Mouse (Mus musculus) limb, embryonic 13.5 days (tissue): ENCODE results near the gene Tmem163. TPM values are rescaled to one million over a fixed set of nuclear protein-coding genes. Genes with fewer than 3 reads are reported as not detected.

ENCODE experiments used
- ATAC-seq: fragments of 200-750 bp; cut with Nextera tagmentation; 2 replicates; pipeline ENCODE4 v1.8.0; 2017; ENCODE audit warnings: low read depth, moderate number of reproducible peaks, moderate TSS enrichment; ENCODE audit not compliant: low FRiP score
- H3K27ac ChIP-seq: fragments of 300-500 bp; sonication (generic); 2 replicates; pipeline ENCODE4 v1.5.1; 2015; ENCODE audit warnings: inconsistent platforms, mild to moderate bottlenecking, moderate library complexity
- H3K27me3 ChIP-seq: fragments of 300-500 bp; sonication (generic); 2 replicates; pipeline ENCODE4 v1.6.1; 2015; ENCODE audit warnings: mild to moderate bottlenecking, inconsistent platforms
- H3K36me3 ChIP-seq: fragments of 300-500 bp; sonication (generic); 2 replicates; pipeline ENCODE4 v1.6.1; 2015; ENCODE audit warnings: inconsistent platforms, mild to moderate bottlenecking, moderate library complexity
- H3K4me1 ChIP-seq: fragments of 300-500 bp; sonication (generic); 2 replicates; pipeline ENCODE4 v1.6.1; 2015; ENCODE audit warnings: inconsistent platforms
- H3K4me2 ChIP-seq: fragments of 300-500 bp; sonication (generic); replicated peaks from 2 replicates; pipeline ENCODE4 v1.6.1; 2015; ENCODE audit warnings: inconsistent platforms, mild to moderate bottlenecking, moderate library complexity
- H3K4me3 ChIP-seq: fragments of 300-500 bp; sonication (generic); 2 replicates; pipeline ENCODE4 v1.5.1; 2015; ENCODE audit warnings: moderate library complexity, mild to moderate bottlenecking, inconsistent platforms
- H3K9ac ChIP-seq: fragments of 300-500 bp; sonication (generic); 2 replicates; pipeline ENCODE4 v1.6.1; 2015; ENCODE audit warnings: mild to moderate bottlenecking, inconsistent platforms
- H3K9me3 ChIP-seq: fragments of 300-500 bp; sonication (generic); 2 replicates; pipeline ENCODE4 v1.6.1; 2016; ENCODE audit warnings: inconsistent platforms
- WGBS: fragments of 180-500 bp; shearing (Covaris S2); methylation state at CpG from one replicate; pipeline ENCODE4 v1.1.7; 2015; 5-methylcytosine and 5-hydroxymethylcytosine counted together
- polyA plus RNA-seq: library from polyadenylated mRNA; unstranded; fragments of >200 nt; fragmentation: Nextera tagmentation; extraction: Ambion mirVana; gene quantifications from 2 replicates; pipeline ENCODE4 v1.2.1, GENCODE M21; 2015

Tmem163 gene
- polyA plus RNA-seq, 1 experiment from 2014 or later, result 6.0 TPM

GRCm38 (mm10) chr1:127587071-127587470 is 92.3 kb downstream of the Tmem163 start:
- H3K4me2 ChIP-seq, result no peak overlapping the region
- H3K27me3 ChIP-seq, result no peaks in the 10 kb centered on the region
- no peak overlapping the region for H3K27ac ChIP-seq
- H3K4me3 ChIP-seq, result no peak overlapping the region
- H3K4me1 ChIP-seq, result no peaks in the 10 kb centered on the region
- ATAC-seq, result no peak
- WGBS, result 84% methylated on average over 5 of the region's 5 CpGs
- H3K9ac ChIP-seq, result no peak overlapping the region
- H3K36me3 ChIP-seq, result no peaks in the 10 kb centered on the region
- H3K9me3 ChIP-seq, result no peaks in the 10 kb centered on the region

GRCm38 (mm10) chr1:127586156-127586555 is 93.2 kb downstream of the Tmem163 start:
- Histone ChIP-seq H3K9ac (no peak overlapping the region), H3K27ac (no peak overlapping the region), H3K36me3 (no peaks in the 10 kb centered on the region), H3K4me2 (no peak overlapping the region), H3K4me3 (no peak overlapping the region), H3K9me3 (no peaks in the 10 kb centered on the region), H3K4me1 (no peaks in the 10 kb centered on the region), H3K27me3 (no peaks in the 10 kb centered on the region)
- 89% methylated on average over 1 of the region's 1 CpGs for WGBS
- ATAC-seq, result no peak

GRCm38 (mm10) chr1:127577981-127578380 is 101.4 kb downstream of the Tmem163 start:
- H3K4me3 ChIP-seq, result no peak overlapping the region
- H3K4me1 ChIP-seq, result peaks cover 5% of the 10 kb centered on the region; the same call in 1 of the 2 replicates
- no peaks in the 10 kb centered on the region for H3K9me3 ChIP-seq
- H3K27ac ChIP-seq, result no peak overlapping the region
- H3K27me3 ChIP-seq, result no peaks in the 10 kb centered on the region
- no peak for ATAC-seq
- no peak overlapping the region for H3K9ac ChIP-seq
- 66% methylated on average over 5 of the region's 5 CpGs for WGBS
- H3K4me2 ChIP-seq, result no peak overlapping the region
- H3K36me3 ChIP-seq, result no peaks in the 10 kb centered on the region

- WGBS, result 86% methylated on average over 7 of the region's 7 CpGs
- ATAC-seq, result no peak
These were observed 102.3 kb downstream of the Tmem163 start for GRCm38 (mm10) chr1:127577083-127577482.

GRCm38 (mm10) chr1:127576563-127576962 is 102.8 kb downstream of the Tmem163 start:
- H3K27ac ChIP-seq, result no peak overlapping the region

More at GRCm38 (mm10) chr1:127577083-127577482, 102.3 kb downstream of the Tmem163 start:
- Histone ChIP-seq H3K27me3 (no peaks in the 10 kb centered on the region), H3K9ac (no peak overlapping the region), H3K4me3 (no peak overlapping the region), H3K27ac (no peak overlapping the region), H3K9me3 (no peaks in the 10 kb centered on the region), H3K36me3 (no peaks in the 10 kb centered on the region), H3K4me2 (no peak overlapping the region), H3K4me1 (peaks cover 5% of the 10 kb centered on the region; the same call in 1 of the 2 replicates)

GRCm38 (mm10) chr1:127576143-127576542 is 103.2 kb downstream of the Tmem163 start:
- Histone ChIP-seq H3K4me3 (no peak overlapping the region), H3K9me3 (no peaks in the 10 kb centered on the region), H3K36me3 (no peaks in the 10 kb centered on the region), H3K27ac (no peak overlapping the region), H3K9ac (no peak overlapping the region), H3K4me1 (peaks cover 5% of the 10 kb centered on the region; the same call in 1 of the 2 replicates), H3K27me3 (no peaks in the 10 kb centered on the region), H3K4me2 (no peak overlapping the region)
- WGBS, result 47% methylated on average over 3 of the region's 3 CpGs
- ATAC-seq, result no peak

More at GRCm38 (mm10) chr1:127576563-127576962, 102.8 kb downstream of the Tmem163 start:
- Histone ChIP-seq H3K4me2 (no peak overlapping the region), H3K4me3 (no peak overlapping the region), H3K36me3 (no peaks in the 10 kb centered on the region), H3K9ac (no peak overlapping the region), H3K9me3 (no peaks in the 10 kb centered on the region), H3K27me3 (no peaks in the 10 kb centered on the region), H3K4me1 (peaks cover 5% of the 10 kb centered on the region; the same call in 1 of the 2 replicates)
- ATAC-seq, result no peak
- 41% methylated on average over 8 of the region's 8 CpGs for WGBS

- H3K9ac ChIP-seq, result no peak overlapping the region
- no peak overlapping the region for H3K27ac ChIP-seq
- H3K27me3 ChIP-seq, result no peaks in the 10 kb centered on the region
- H3K36me3 ChIP-seq, result no peaks in the 10 kb centered on the region
- ATAC-seq, result no peak
- peaks cover 5% of the 10 kb centered on the region; the same call in 1 of the 2 replicates for H3K4me1 ChIP-seq
- 30% methylated on average over 4 of the region's 4 CpGs for WGBS
- no peak overlapping the region for H3K4me3 ChIP-seq
- H3K4me2 ChIP-seq, result no peak overlapping the region
- no peaks in the 10 kb centered on the region for H3K9me3 ChIP-seq
These were observed 103.7 kb downstream of the Tmem163 start for GRCm38 (mm10) chr1:127575692-127576091.

GRCm38 (mm10) chr1:127573186-127573585 is 106.2 kb downstream of the Tmem163 start:
- no peak for ATAC-seq
- Histone ChIP-seq H3K4me2 (no peak overlapping the region), H3K27ac (no peak overlapping the region), H3K9ac (no peak overlapping the region), H3K4me3 (no peak overlapping the region), H3K4me1 (peaks cover 5% of the 10 kb centered on the region; the same call in 1 of the 2 replicates), H3K27me3 (no peaks in the 10 kb centered on the region), H3K9me3 (no peaks in the 10 kb centered on the region), H3K36me3 (no peaks in the 10 kb centered on the region)
- 72% methylated on average over 3 of the region's 3 CpGs for WGBS

GRCm38 (mm10) chr1:127568641-127569040 is 110.7 kb downstream of the Tmem163 start:
- Histone ChIP-seq H3K4me3 (no peak overlapping the region), H3K36me3 (no peaks in the 10 kb centered on the region), H3K27ac (no peak overlapping the region), H3K4me2 (no peak overlapping the region), H3K9me3 (no peaks in the 10 kb centered on the region), H3K4me1 (no peaks in the 10 kb centered on the region), H3K9ac (no peak overlapping the region), H3K27me3 (no peaks in the 10 kb centered on the region)
- 79% methylated on average over 3 of the region's 3 CpGs for WGBS
- ATAC-seq, result no peak

GRCm38 (mm10) chr1:127556486-127556845 is 122.9 kb downstream of the Tmem163 start:
- peak overlapping the region; percentile 49 for H3K27ac ChIP-seq
- H3K9me3 ChIP-seq, result no peaks in the 10 kb centered on the region
- H3K9ac ChIP-seq, result no peak overlapping the region
- peaks cover 12% of the 10 kb centered on the region for H3K4me1 ChIP-seq
- 30% methylated on average over 2 of the region's 2 CpGs for WGBS
- peak; percentile 16; the same call in 1 of the 2 replicates for ATAC-seq
- no peak overlapping the region for H3K4me3 ChIP-seq
- H3K4me2 ChIP-seq, result no peak overlapping the region
- H3K36me3 ChIP-seq, result no peaks in the 10 kb centered on the region
- no peaks in the 10 kb centered on the region for H3K27me3 ChIP-seq

- ATAC-seq, result peak; percentile 87
These were observed 123.4 kb downstream of the Tmem163 start for GRCm38 (mm10) chr1:127555822-127556485.

GRCm38 (mm10) chr1:127548078-127548477 is 131.3 kb downstream of the Tmem163 start:
- Histone ChIP-seq H3K27ac (no peak overlapping the region), H3K9me3 (no peaks in the 10 kb centered on the region), H3K4me1 (no peaks in the 10 kb centered on the region), H3K4me2 (no peak overlapping the region), H3K4me3 (no peak overlapping the region), H3K27me3 (no peaks in the 10 kb centered on the region), H3K9ac (no peak overlapping the region), H3K36me3 (no peaks in the 10 kb centered on the region)
- no peak for ATAC-seq
- WGBS, result 78% methylated on average over 4 of the region's 4 CpGs

More at GRCm38 (mm10) chr1:127555822-127556485, 123.4 kb downstream of the Tmem163 start:
- no peaks in the 10 kb centered on the region for H3K36me3 ChIP-seq
- 30% methylated on average over 6 of the region's 6 CpGs for WGBS
- peak overlapping the region; percentile 49 for H3K27ac ChIP-seq
- H3K4me1 ChIP-seq, result peaks cover 12% of the 10 kb centered on the region
- H3K9ac ChIP-seq, result no peak overlapping the region
- no peak overlapping the region for H3K4me3 ChIP-seq
- no peaks in the 10 kb centered on the region for H3K9me3 ChIP-seq
- no peaks in the 10 kb centered on the region for H3K27me3 ChIP-seq
- H3K4me2 ChIP-seq, result no peak overlapping the region

- WGBS, result 24% methylated on average over 1 of the region's 1 CpGs
- ATAC-seq, result no peak
- H3K36me3 ChIP-seq, result no peaks in the 10 kb centered on the region
- no peak overlapping the region for H3K4me2 ChIP-seq
- no peak overlapping the region for H3K9ac ChIP-seq
- no peaks in the 10 kb centered on the region for H3K9me3 ChIP-seq
- H3K4me1 ChIP-seq, result peaks cover 17% of the 10 kb centered on the region
- H3K27me3 ChIP-seq, result peaks cover 9% of the 10 kb centered on the region; the same call in 1 of the 2 replicates
- H3K27ac ChIP-seq, result no peak overlapping the region
- no peak overlapping the region for H3K4me3 ChIP-seq
These were observed 136.6 kb downstream of the Tmem163 start for GRCm38 (mm10) chr1:127542756-127543155.
